ENCODE assay signal across 25 mouse cellular contexts in genomic region chr16:64879735-64880134, GRCm38 (mm10).
"Had no signal": no experiment of that assay in that cellular context is flagged by ENCODE, and none has a peak within 500 bp of the region (broad histone marks: within the 10 kb centered on the region; RNA-seq: fewer than 3 reads in every experiment).

No protein-coding gene starts in this region.

- H3K27me3 ChIP-seq: heart, embryonic 12.5 days; hindbrain, embryonic 12.5 days; kidney, embryonic 15.5 days; limb, embryonic 13.5 days; limb, embryonic 15.5 days; liver, embryonic 12.5 days had no signal

- H3K9ac ChIP-seq: heart, embryonic 12.5 days; hindbrain, embryonic 12.5 days; hindbrain, embryonic 14.5 days; kidney, embryonic 15.5 days; limb, embryonic 13.5 days; limb, embryonic 15.5 days; liver, embryonic 12.5 days; liver, embryonic 14.5 days had no signal

- H3K4me1 ChIP-seq: hindbrain, embryonic 12.5 days; liver, embryonic 12.5 days had no signal

- DNase-seq: gastrocnemius, postnatal 14 days; gastrocnemius, postnatal 36 days; heart, adult 18-20 months; heart, postnatal 10 days; heart, postnatal 36 days; kidney, adult 11 months; kidney, adult 2 months; kidney, adult 9 months; kidney, postnatal 14 days; layer of hippocampus, adult 9-11 months; layer of hippocampus, postnatal 36 days; left cerebral cortex, postnatal 4 days had no signal

- H3K27ac ChIP-seq: heart, embryonic 10.5 days; hindbrain, embryonic 10.5 days; hindbrain, embryonic 12.5 days; hindbrain, embryonic 14.5 days; kidney, embryonic 15.5 days; kidney, postnatal 0 days; limb, embryonic 13.5 days; limb, embryonic 15.5 days; liver, embryonic 12.5 days; liver, embryonic 14.5 days had no signal

- H3K9me3 ChIP-seq: heart, embryonic 10.5 days; heart, embryonic 12.5 days; hindbrain, embryonic 10.5 days; hindbrain, embryonic 12.5 days; kidney, embryonic 15.5 days; limb, embryonic 13.5 days; limb, embryonic 15.5 days; liver, embryonic 12.5 days had no signal

- H3K4me2 ChIP-seq: heart, embryonic 12.5 days; hindbrain, embryonic 12.5 days; hindbrain, embryonic 14.5 days; kidney, embryonic 15.5 days; limb, embryonic 13.5 days; limb, embryonic 15.5 days; liver, embryonic 12.5 days had no signal

- ATAC-seq: hindbrain, embryonic 16.5 days; inflammation-experienced regulatory T-cells, adult 6 months; liver, embryonic 12.5 days had no signal

- H3K36me3 ChIP-seq: heart, embryonic 10.5 days; heart, embryonic 12.5 days; hindbrain, embryonic 10.5 days; hindbrain, embryonic 12.5 days; kidney, embryonic 15.5 days; limb, embryonic 13.5 days; limb, embryonic 15.5 days; liver, embryonic 12.5 days had no signal

- H3K4me3 ChIP-seq: heart, embryonic 10.5 days; heart, embryonic 12.5 days; hindbrain, embryonic 10.5 days; hindbrain, embryonic 12.5 days; kidney, embryonic 15.5 days; limb, embryonic 13.5 days; limb, embryonic 15.5 days; liver, embryonic 12.5 days had no signal
